Mouse (Mus musculus): ENCODE measurements at regions not wholly inside any gene's neighbourhood (a gene's known extent, or its start where the extent isn't known, plus 50 kb on each side); places are given as distances from the start of the nearest gene placed in this dataset.

GRCm38 (mm10) chr1:35826575-35827114 is 241.6 kb upstream of the Hs6st1 start:
- DNase-seq (ENCODE audit: low spot score): no peak

GRCm38 (mm10) chr1:35827471-35827870 is 240.7 kb upstream of the Hs6st1 start:
- DNase-seq (ENCODE audit: low spot score): no peak

- DNase-seq (ENCODE audit: low spot score): no peak
Observed at GRCm38 (mm10) chr1:35834180-35834579, 234.0 kb upstream of the Hs6st1 start.

- DNase-seq (ENCODE audit: low spot score): no peak
Observed at GRCm38 (mm10) chr1:35836552-35836951, 231.6 kb upstream of the Hs6st1 start.

GRCm38 (mm10) chr1:35838625-35839024 is 229.6 kb upstream of the Hs6st1 start:
- no peak for DNase-seq (ENCODE audit: low spot score)

- DNase-seq (ENCODE audit: low spot score): peak; percentile 16
Observed at GRCm38 (mm10) chr1:35839446-35839845, 228.8 kb upstream of the Hs6st1 start.

- DNase-seq (ENCODE audit: low spot score): no peak
Observed at GRCm38 (mm10) chr1:35841626-35842025, 226.6 kb upstream of the Hs6st1 start.

GRCm38 (mm10) chr1:35842707-35843106 is 225.5 kb upstream of the Hs6st1 start:
- no peak for DNase-seq (ENCODE audit: low spot score)

- no peak for DNase-seq (ENCODE audit: low spot score)
Observed at GRCm38 (mm10) chr1:35843566-35843965, 224.6 kb upstream of the Hs6st1 start.

- peak; percentile 47 for DNase-seq (ENCODE audit: low spot score)
Observed at GRCm38 (mm10) chr1:35846224-35846936, 221.8 kb upstream of the Hs6st1 start.

GRCm38 (mm10) chr1:35848160-35848954 is 219.8 kb upstream of the Hs6st1 start:
- no peak for DNase-seq (ENCODE audit: low spot score)

- DNase-seq (ENCODE audit: low spot score): no peak
Observed at GRCm38 (mm10) chr1:35849406-35850190, 218.6 kb upstream of the Hs6st1 start.

- no peak for DNase-seq (ENCODE audit: low spot score)
Observed at GRCm38 (mm10) chr1:35850191-35850545, 218.0 kb upstream of the Hs6st1 start.

GRCm38 (mm10) chr1:35850566-35851085 is 217.6 kb upstream of the Hs6st1 start:
- DNase-seq (ENCODE audit: low spot score): no peak

GRCm38 (mm10) chr1:35851681-35852409 is 216.4 kb upstream of the Hs6st1 start:
- DNase-seq (ENCODE audit: low spot score): no peak

- no peak for DNase-seq (ENCODE audit: low spot score)
Observed at GRCm38 (mm10) chr1:35853018-35853417, 215.2 kb upstream of the Hs6st1 start.

- DNase-seq (ENCODE audit: low spot score): no peak
Observed at GRCm38 (mm10) chr1:35855650-35856049, 212.6 kb upstream of the Hs6st1 start.

GRCm38 (mm10) chr1:35858342-35858741 is 209.9 kb upstream of the Hs6st1 start:
- DNase-seq (ENCODE audit: low spot score): no peak

- DNase-seq (ENCODE audit: low spot score): no peak
Observed at GRCm38 (mm10) chr1:35860779-35861178, 207.4 kb upstream of the Hs6st1 start.

- DNase-seq (ENCODE audit: low spot score): no peak
Observed at GRCm38 (mm10) chr1:35862196-35862595, 206.0 kb upstream of the Hs6st1 start.

GRCm38 (mm10) chr1:35862661-35863060 is 205.5 kb upstream of the Hs6st1 start:
- DNase-seq (ENCODE audit: low spot score): no peak

All from gastrocnemius, adult 18-20 months (tissue).